Mouse (Mus musculus) hindbrain, embryonic 12.5 days (tissue): Measurements from ENCODE around the gene Foxf1. TPM values are rescaled to one million over a fixed set of nuclear protein-coding genes. Genes with fewer than 3 reads are reported as not detected.

Experiments
- ATAC-seq: fragments of 200-750 bp; cut with Nextera tagmentation; 2 replicates; pipeline ENCODE4 v1.8.0; 2017; ENCODE audit warnings: moderate TSS enrichment; ENCODE audit not compliant: low FRiP score
- H3K27ac ChIP-seq: fragments of 300-500 bp; sonication (generic); 2 replicates; pipeline ENCODE4 v1.5.1; 2016; ENCODE audit warnings: mild to moderate bottlenecking
- H3K27me3 ChIP-seq: fragments of 300-500 bp; sonication (generic); 2 replicates; pipeline ENCODE4 v1.6.1; 2016; ENCODE audit warnings: mild to moderate bottlenecking
- H3K36me3 ChIP-seq: fragments of 300-500 bp; sonication (generic); 2 replicates; pipeline ENCODE4 v1.6.1; 2016; ENCODE audit warnings: mild to moderate bottlenecking
- H3K4me1 ChIP-seq: fragments of 300-500 bp; sonication (generic); 2 replicates; pipeline ENCODE4 v1.6.1; 2016
- H3K4me2 ChIP-seq: fragments of 300-500 bp; sonication (generic); replicated peaks from 2 replicates; pipeline ENCODE4 v1.6.1; 2016; ENCODE audit warnings: mild to moderate bottlenecking
- H3K4me3 ChIP-seq: fragments of 300-500 bp; sonication (generic); 2 replicates; pipeline ENCODE4 v1.5.1; 2016; ENCODE audit warnings: mild to moderate bottlenecking
- H3K9ac ChIP-seq: fragments of 300-500 bp; sonication (generic); 2 replicates; pipeline ENCODE4 v1.6.1; 2016; ENCODE audit warnings: mild to moderate bottlenecking, moderate library complexity
- H3K9me3 ChIP-seq: fragments of 300-500 bp; sonication (generic); replicated peaks from 2 replicates; pipeline ENCODE4 v1.6.1; 2016; ENCODE audit warnings: mild to moderate bottlenecking
- WGBS: fragments of 180-500 bp; shearing (Covaris S2); methylation state at CpG from one replicate; pipeline ENCODE4 v1.1.7; 2016; 5-methylcytosine and 5-hydroxymethylcytosine counted together
- microRNA-seq: library from miRNA; unstranded; fragments of <30 nt; microRNA quantifications from one replicate; pipeline ENCODE4, GENCODE M21; 2017
- polyA plus RNA-seq: library from polyadenylated mRNA; unstranded; fragments of >200 nt; fragmentation: Nextera tagmentation; extraction: Ambion mirVana; gene quantifications from 2 replicates; pipeline ENCODE4 v1.2.1, GENCODE M21; 2016

Foxf1 gene
- polyA plus RNA-seq, 1 experiment from 2014 or later, result 2.0 TPM

GRCm38 (mm10) chr8:121127291-121127701 lies 43.1 kb downstream of the Foxf1 start:
- H3K36me3 ChIP-seq, result no peaks in the 10 kb centered on the region

DNA sequence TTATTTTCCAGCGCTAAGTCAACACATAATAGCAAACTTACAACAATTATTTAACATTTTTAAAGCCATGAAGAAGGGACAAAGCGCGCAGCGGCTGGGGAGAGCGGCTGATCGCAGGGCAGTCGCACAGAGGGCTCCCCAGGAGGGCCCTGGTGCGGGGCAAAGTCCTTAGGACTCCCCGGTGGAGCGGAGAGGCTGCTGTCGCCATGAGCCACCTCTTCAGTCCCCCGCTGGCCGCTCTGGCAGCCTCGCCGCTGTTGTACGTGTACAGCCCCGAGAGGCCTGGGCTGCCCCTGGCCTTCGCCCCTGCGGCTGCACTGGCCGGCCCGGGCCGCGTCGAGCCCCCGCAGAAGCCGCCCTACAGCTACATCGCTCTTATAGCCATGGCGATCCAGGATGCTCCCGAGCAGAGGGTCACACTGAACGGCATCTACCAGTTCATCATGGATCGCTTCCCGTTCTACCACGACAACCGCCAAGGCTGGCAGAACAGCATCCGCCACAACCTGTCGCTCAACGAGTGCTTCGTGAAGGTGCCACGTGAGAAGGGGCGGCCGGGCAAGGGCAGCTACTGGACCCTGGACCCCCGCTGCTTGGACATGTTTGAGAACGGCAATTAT lies 43.7 kb downstream of the Foxf1 start, which contains the start of gene Foxl1:
Foxl1 (plus strand) TSS at position 185 of the 620 bp plus-strand sequence.
- H3K4me3 ChIP-seq, result peak within 1 kb of the TSS; percentile 13
- ATAC-seq, result no peak
- no peaks in the 10 kb centered on the region for H3K36me3 ChIP-seq
- WGBS, result under 1% methylated on average over 43 of the region's 43 CpGs
- peak within 1 kb of the TSS; percentile 33 for H3K4me2 ChIP-seq
- H3K27ac ChIP-seq, result no peak within 1 kb of the TSS
- H3K9me3 ChIP-seq, result peaks cover 6% of the 10 kb centered on the region; the same call in 1 of the 2 replicates
- peaks cover 97% of the 10 kb centered on the region for H3K27me3 ChIP-seq
- H3K4me1 ChIP-seq, result peaks cover 22% of the 10 kb centered on the region
- no peak within 1 kb of the TSS for H3K9ac ChIP-seq

More at GRCm38 (mm10) chr8:121127291-121127701, 43.1 kb downstream of the Foxf1 start:
- Histone ChIP-seq H3K27ac (no peak overlapping the region), H3K9me3 (peaks cover 6% of the 10 kb centered on the region; the same call in 1 of the 2 replicates), H3K9ac (no peak overlapping the region), H3K4me1 (peaks cover 22% of the 10 kb centered on the region), H3K4me2 (no peak overlapping the region), H3K4me3 (no peak overlapping the region), H3K27me3 (peaks cover 98% of the 10 kb centered on the region)
- 7% methylated on average over 11 of the region's 11 CpGs for WGBS
- no peak for ATAC-seq

GRCm38 (mm10) chr8:121128531-121129264 lies 44.5 kb downstream of the Foxf1 start:
- no peak for ATAC-seq
- H3K27me3 ChIP-seq, result peaks cover 93% of the 10 kb centered on the region
- peaks cover 22% of the 10 kb centered on the region for H3K4me1 ChIP-seq
- no peak overlapping the region for H3K9ac ChIP-seq
- no peaks in the 10 kb centered on the region for H3K36me3 ChIP-seq
- H3K4me3 ChIP-seq, result peak overlapping the region; percentile 13
- peak overlapping the region; percentile 33 for H3K4me2 ChIP-seq
- no peak overlapping the region for H3K27ac ChIP-seq
- WGBS, result 1% methylated on average over 55 of the region's 55 CpGs
- H3K9me3 ChIP-seq, result peaks cover 6% of the 10 kb centered on the region; the same call in 1 of the 2 replicates

GRCm38 (mm10) chr8:121129265-121129940 lies 45.2 kb downstream of the Foxf1 start:
- Histone ChIP-seq H3K4me1 (peaks cover 22% of the 10 kb centered on the region), H3K27ac (no peak overlapping the region), H3K9ac (no peak overlapping the region), H3K36me3 (no peaks in the 10 kb centered on the region), H3K4me2 (no peak overlapping the region), H3K27me3 (peaks cover 89% of the 10 kb centered on the region), H3K4me3 (no peak overlapping the region), H3K9me3 (peaks cover 2% of the 10 kb centered on the region; the same call in 1 of the 2 replicates)
- no peak for ATAC-seq
- 18% methylated on average over 16 of the region's 16 CpGs for WGBS

DNA sequence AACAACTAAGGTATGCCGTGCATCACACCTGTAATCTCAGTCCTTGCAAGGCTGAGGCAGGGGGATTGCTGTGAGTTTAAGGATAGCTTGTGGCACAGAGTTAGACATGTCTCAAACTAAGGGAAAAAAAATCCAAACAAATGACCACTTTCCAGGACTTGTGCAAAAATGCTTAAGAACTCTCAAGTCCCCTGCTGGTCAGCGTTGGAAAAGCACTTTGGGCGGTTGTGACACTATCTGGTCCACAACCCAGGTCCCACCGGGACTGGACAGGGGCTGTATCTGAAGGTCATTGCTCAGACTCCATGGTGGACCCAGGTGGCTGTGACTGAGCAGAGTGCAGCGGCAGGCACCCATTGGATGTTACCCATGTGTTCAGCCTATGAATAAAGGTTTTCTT lies 46.3 kb downstream of the Foxf1 start:
- Histone ChIP-seq H3K4me1 (peaks cover 19% of the 10 kb centered on the region), H3K4me3 (no peak overlapping the region), H3K9me3 (no peaks in the 10 kb centered on the region), H3K4me2 (no peak overlapping the region), H3K9ac (no peak overlapping the region), H3K27ac (no peak overlapping the region), H3K27me3 (peaks cover 82% of the 10 kb centered on the region), H3K36me3 (no peaks in the 10 kb centered on the region)
- ATAC-seq, result no peak
- WGBS, result 36% methylated on average over 5 of the region's 5 CpGs

- Histone ChIP-seq H3K9ac (no peak overlapping the region), H3K27me3 (peaks cover 57% of the 10 kb centered on the region), H3K27ac (no peak overlapping the region), H3K36me3 (no peaks in the 10 kb centered on the region), H3K9me3 (0 out of 2 replicates have a peak, but pooled peaks cover 8% of the 10 kb centered on the region), H3K4me3 (no peak overlapping the region), H3K4me2 (no peak overlapping the region), H3K4me1 (peaks cover 11% of the 10 kb centered on the region)
- no peak for ATAC-seq
- WGBS, result 61% methylated on average over 5 of the region's 5 CpGs
Measured at GRCm38 (mm10) chr8:121132961-121133513, 48.9 kb downstream of the Foxf1 start.

GRCm38 (mm10) chr8:121134102-121134501 lies 49.9 kb downstream of the Foxf1 start:
- H3K27ac ChIP-seq, result no peak overlapping the region
- H3K4me1 ChIP-seq, result peaks cover under 1% of the 10 kb centered on the region; the same call in 1 of the 2 replicates
- H3K9me3 ChIP-seq, result peaks cover 13% of the 10 kb centered on the region; the same call in 1 of the 2 replicates
- H3K4me3 ChIP-seq, result no peak overlapping the region
- peaks cover 46% of the 10 kb centered on the region for H3K27me3 ChIP-seq
- H3K9ac ChIP-seq, result no peak overlapping the region
- ATAC-seq, result no peak
- 92% methylated on average over 10 of the region's 10 CpGs for WGBS
- H3K36me3 ChIP-seq, result no peaks in the 10 kb centered on the region
- no peak overlapping the region for H3K4me2 ChIP-seq

DNA sequence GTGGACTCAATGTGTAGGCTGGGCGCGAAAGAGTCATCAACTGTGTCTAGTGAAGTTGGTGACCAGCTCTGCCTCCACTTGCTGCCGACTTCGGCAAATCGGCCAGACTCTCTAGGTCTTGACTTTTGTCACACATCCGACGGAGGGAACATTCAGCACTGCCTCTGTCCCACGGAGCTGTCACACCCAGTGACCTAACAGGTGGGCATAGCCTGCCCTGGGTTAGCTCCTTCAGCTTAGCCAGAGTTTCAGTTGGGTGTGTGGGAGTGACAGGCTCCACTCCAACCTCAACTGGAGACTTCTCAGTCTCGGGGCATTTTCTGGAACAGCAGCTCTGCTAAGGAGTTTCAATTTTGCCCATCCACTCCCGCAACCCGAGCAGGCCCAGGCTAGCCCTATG lies 50.3 kb downstream of the Foxf1 start:
- Histone ChIP-seq H3K27ac (no peak overlapping the region), H3K9ac (no peak overlapping the region), H3K4me3 (no peak overlapping the region), H3K4me2 (no peak overlapping the region), H3K4me1 (no peaks in the 10 kb centered on the region), H3K36me3 (no peaks in the 10 kb centered on the region), H3K9me3 (peaks cover 13% of the 10 kb centered on the region; the same call in 1 of the 2 replicates), H3K27me3 (peaks cover 42% of the 10 kb centered on the region)
- no peak for ATAC-seq
- WGBS, result 88% methylated on average over 11 of the region's 11 CpGs

DNA sequence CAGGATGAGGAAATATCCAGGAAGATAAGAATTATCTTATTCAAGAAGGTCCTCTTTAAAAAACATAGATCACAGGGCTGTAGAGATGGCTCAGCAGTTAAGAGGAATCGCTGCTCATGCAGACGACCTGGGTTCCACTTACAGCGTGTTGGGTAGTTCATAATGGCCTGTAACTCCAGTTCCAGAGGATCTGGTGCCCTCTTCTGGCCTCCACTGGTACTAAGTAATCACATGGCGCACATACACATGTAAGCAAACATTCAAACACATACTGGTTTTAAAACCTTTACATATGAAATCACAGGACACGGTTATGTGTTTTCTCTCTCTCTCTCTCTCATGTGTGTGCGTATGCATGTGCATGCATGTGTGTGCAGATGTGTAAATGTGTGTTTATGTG lies 52.7 kb downstream of the Foxf1 start:
- Histone ChIP-seq H3K4me1 (no peaks in the 10 kb centered on the region), H3K4me2 (no peak overlapping the region), H3K36me3 (no peaks in the 10 kb centered on the region), H3K9me3 (peaks cover 13% of the 10 kb centered on the region; the same call in 1 of the 2 replicates), H3K4me3 (no peak overlapping the region), H3K27ac (no peak overlapping the region), H3K9ac (no peak overlapping the region), H3K27me3 (peaks cover 23% of the 10 kb centered on the region)
- ATAC-seq, result no peak
- WGBS, result 90% methylated on average over 6 of the region's 6 CpGs

Small RNAs within 50 kb of the gene (microRNA-seq; reads per million reads assigned to microRNA genes)
- not detected for gene Gm27530

Other genes with a start within 250 kb of the Foxf1 start
- 60.0 and 69.3 TPM in 2 replicates for gene Mthfsd, start 24.0 kb downstream of the Foxf1 start, polyA plus RNA-seq
- gene Foxc2, start 31.8 kb downstream of the Foxf1 start, polyA plus RNA-seq, result 22.7 and 25.4 TPM in 2 replicates
- 1.8 and 2.2 TPM in 2 replicates for gene Foxl1, start 43.6 kb downstream of the Foxf1 start, polyA plus RNA-seq